Mouse (Mus musculus): Measurements from ENCODE around the gene Serp2. TPM values are rescaled to one million over a fixed set of nuclear protein-coding genes. Genes with fewer than 3 reads are reported as not detected.

Gene Serp2
- polyA plus RNA-seq, 1 experiment from 2014 or later, result 7.5 TPM

DNA sequence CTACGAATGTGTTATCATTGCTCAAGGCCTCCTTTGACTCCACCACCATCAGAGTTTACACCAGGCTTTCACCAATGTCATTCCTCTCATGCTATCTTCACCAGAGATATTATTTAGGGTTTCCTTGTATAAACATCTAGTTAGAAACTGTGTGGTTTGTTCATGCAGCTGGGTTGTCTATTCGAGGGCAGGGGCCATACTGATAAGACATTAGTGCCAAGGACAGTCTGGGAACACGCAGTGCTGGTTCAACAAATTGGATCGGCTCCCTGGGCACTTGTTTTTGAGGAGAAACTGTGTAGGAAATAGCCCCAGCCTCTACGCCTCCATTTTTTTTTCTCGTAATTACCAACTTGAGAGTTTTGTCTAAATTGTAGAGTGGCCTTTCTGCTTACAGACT is 35.4 kb upstream of the Serp2 start:
- 0 out of 2 replicates have a peak, but pooled peaks cover 7% of the 10 kb centered on the region for H3K4me1 ChIP-seq (replicated peaks; ENCODE audit: control insufficient read depth, insufficient read depth, low read length)
- WGBS, result 63% methylated on average over 6 of the region's 6 CpGs
- H3K4me3 ChIP-seq (ENCODE audit: low read depth, low read length), result no peak overlapping the region
- no peak overlapping the region for H3K9ac ChIP-seq (ENCODE audit: low read depth, low read length)
- no peak for TF ChIP-seq CTCF (IDR thresholded peaks at IDR 0.05; ENCODE audit: low read depth)
- no peak overlapping the region for H3K27ac ChIP-seq (ENCODE audit: low read depth, low read length)
- no peaks in the 10 kb centered on the region for H3K36me3 ChIP-seq (ENCODE audit: control insufficient read depth, insufficient read depth)
- ATAC-seq, result no peak
- H3K27me3 ChIP-seq (replicated peaks; ENCODE audit: control insufficient read depth, insufficient read depth, low read length), result no peaks in the 10 kb centered on the region
- H3K4me2 ChIP-seq (replicated peaks; ENCODE audit: low read depth), result no peak overlapping the region
- H3K9me3 ChIP-seq (ENCODE audit: control insufficient read depth), result no peaks in the 10 kb centered on the region

DNA sequence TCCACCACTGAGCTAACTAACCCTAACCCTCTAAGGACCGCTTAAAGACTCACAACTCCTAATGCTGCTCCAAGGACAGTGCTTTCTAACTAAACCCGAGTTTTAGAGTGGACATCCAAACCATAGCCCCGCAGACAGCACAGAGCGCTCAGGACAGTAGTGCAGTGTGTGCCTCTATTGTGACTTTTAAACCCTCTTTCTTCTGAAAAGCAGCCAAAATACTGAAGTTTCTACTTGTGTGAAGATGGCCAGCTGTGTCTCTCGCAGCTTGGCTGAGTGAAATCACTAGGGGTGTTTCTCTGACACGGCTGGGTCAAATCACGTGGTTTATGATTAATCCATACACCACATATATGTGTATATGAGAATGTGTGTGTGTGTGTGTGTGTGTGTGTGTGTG is 33.4 kb upstream of the Serp2 start:
- H3K4me2 ChIP-seq (replicated peaks; ENCODE audit: low read depth), result no peak overlapping the region
- H3K27me3 ChIP-seq (replicated peaks; ENCODE audit: control insufficient read depth, insufficient read depth, low read length), result no peaks in the 10 kb centered on the region
- no peak for TF ChIP-seq CTCF (IDR thresholded peaks at IDR 0.05; ENCODE audit: low read depth)
- no peaks in the 10 kb centered on the region for H3K9me3 ChIP-seq (ENCODE audit: control insufficient read depth)
- 0 out of 2 replicates have a peak, but pooled peaks cover 7% of the 10 kb centered on the region for H3K4me1 ChIP-seq (replicated peaks; ENCODE audit: control insufficient read depth, insufficient read depth, low read length)
- no peak overlapping the region for H3K4me3 ChIP-seq (ENCODE audit: low read depth, low read length)
- H3K9ac ChIP-seq (ENCODE audit: low read depth, low read length), result no peak overlapping the region
- no peak overlapping the region for H3K27ac ChIP-seq (ENCODE audit: low read depth, low read length)
- WGBS, result 63% methylated on average over 7 of the region's 7 CpGs
- no peak for ATAC-seq
- no peaks in the 10 kb centered on the region for H3K36me3 ChIP-seq (ENCODE audit: control insufficient read depth, insufficient read depth)

DNA sequence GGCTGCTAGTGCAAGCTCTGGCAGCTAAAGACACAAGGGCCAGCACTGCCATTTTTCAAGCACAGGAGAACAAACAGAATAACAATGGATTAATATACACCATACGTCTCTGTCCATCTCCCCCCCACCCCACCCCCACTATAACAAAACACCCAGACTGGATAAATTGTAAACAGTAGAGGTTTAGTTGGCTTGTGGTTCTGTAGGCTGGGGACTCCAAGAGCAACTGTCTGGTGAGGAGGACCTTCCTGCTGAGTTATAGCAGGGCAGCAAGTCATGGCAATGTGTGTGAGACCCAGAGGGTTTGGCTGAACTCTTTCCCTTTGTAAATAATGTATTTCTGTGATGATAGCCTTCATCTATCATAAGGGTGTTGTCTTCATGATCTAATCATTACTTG is 33.0 kb upstream of the Serp2 start:
- WGBS, result 65% methylated on average over 1 of the region's 1 CpGs
- Histone ChIP-seq H3K9ac (ENCODE audit: low read depth, low read length) (no peak overlapping the region), H3K9me3 (ENCODE audit: control insufficient read depth) (no peaks in the 10 kb centered on the region), H3K36me3 (ENCODE audit: control insufficient read depth, insufficient read depth) (no peaks in the 10 kb centered on the region), H3K4me1 (replicated peaks; ENCODE audit: control insufficient read depth, insufficient read depth, low read length) (0 out of 2 replicates have a peak, but pooled peaks cover 3% of the 10 kb centered on the region), H3K27me3 (replicated peaks; ENCODE audit: control insufficient read depth, insufficient read depth, low read length) (no peaks in the 10 kb centered on the region), H3K27ac (ENCODE audit: low read depth, low read length) (no peak overlapping the region), H3K4me3 (ENCODE audit: low read depth, low read length) (no peak overlapping the region), H3K4me2 (replicated peaks; ENCODE audit: low read depth) (no peak overlapping the region)
- ATAC-seq, result no peak
- TF ChIP-seq CTCF (IDR thresholded peaks at IDR 0.05; ENCODE audit: low read depth), result no peak

DNA sequence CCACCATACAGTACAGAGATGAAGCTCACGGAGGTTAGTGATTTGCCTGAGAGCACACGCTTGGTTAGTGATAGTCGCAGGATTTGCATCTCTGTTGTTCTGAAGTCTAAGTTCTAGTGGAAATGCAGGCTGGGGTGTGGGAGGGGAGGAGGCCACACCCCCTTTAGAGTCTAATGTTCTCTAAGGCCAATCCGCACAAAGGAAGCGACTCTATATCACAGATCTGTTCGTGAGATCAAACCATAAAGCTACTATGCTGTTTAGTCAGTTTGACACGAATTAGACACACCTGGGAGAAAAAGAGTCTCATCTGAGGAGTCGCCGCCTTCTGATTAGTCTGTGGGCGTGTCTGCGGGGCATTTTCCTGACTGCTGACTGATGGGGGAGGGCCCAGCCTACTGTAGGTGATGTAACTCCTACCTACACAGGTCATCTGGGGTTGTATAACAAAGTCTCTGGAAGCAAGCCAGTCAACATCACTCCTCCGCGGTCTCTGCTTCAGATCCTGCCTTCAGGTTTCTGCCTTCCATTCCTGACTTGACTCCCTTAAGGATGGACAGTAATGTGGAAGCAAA is 29.2 kb upstream of the Serp2 start:
- H3K9me3 ChIP-seq (ENCODE audit: control insufficient read depth), result no peaks in the 10 kb centered on the region
- no peak overlapping the region for H3K4me3 ChIP-seq (ENCODE audit: low read depth, low read length)
- H3K36me3 ChIP-seq (ENCODE audit: control insufficient read depth, insufficient read depth), result no peaks in the 10 kb centered on the region
- no peak overlapping the region for H3K9ac ChIP-seq (ENCODE audit: low read depth, low read length)
- H3K4me2 ChIP-seq (replicated peaks; ENCODE audit: low read depth), result peak overlapping the region; percentile 31
- no peaks in the 10 kb centered on the region for H3K27me3 ChIP-seq (replicated peaks; ENCODE audit: control insufficient read depth, insufficient read depth, low read length)
- TF ChIP-seq CTCF (IDR thresholded peaks at IDR 0.05; ENCODE audit: low read depth), result no peak
- WGBS, result 35% methylated on average over 13 of the region's 13 CpGs
- H3K27ac ChIP-seq (ENCODE audit: low read depth, low read length), result no peak overlapping the region
- peak; percentile 90 for ATAC-seq
- H3K4me1 ChIP-seq (replicated peaks; ENCODE audit: control insufficient read depth, insufficient read depth, low read length), result no peaks in the 10 kb centered on the region

DNA sequence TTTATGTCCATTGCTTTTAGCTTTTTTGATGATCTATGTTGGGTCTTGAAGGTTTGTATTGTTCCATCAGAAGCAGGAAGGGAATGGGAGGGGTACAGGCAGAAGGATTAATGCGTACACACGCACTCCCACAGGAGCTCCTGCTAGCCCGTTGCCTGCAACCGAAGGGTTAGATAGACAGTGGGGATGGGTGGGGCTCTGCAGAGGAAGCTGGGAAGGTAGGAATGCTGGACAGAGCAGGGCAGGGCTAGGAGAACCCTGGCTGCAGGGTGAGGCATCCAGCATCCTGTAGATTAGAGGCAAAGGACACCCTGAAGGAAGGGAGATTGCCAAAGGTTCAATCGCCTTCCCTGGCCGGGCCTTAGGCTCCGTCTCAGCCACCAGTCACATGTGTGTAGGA is 27.3 kb upstream of the Serp2 start:
- no peak; the same call in 1 of the 2 replicates for ATAC-seq
- Histone ChIP-seq H3K4me1 (replicated peaks; ENCODE audit: control insufficient read depth, insufficient read depth, low read length) (no peaks in the 10 kb centered on the region), H3K36me3 (ENCODE audit: control insufficient read depth, insufficient read depth) (no peaks in the 10 kb centered on the region), H3K9ac (ENCODE audit: low read depth, low read length) (no peak overlapping the region), H3K4me2 (replicated peaks; ENCODE audit: low read depth) (no peak overlapping the region), H3K27me3 (replicated peaks; ENCODE audit: control insufficient read depth, insufficient read depth, low read length) (no peaks in the 10 kb centered on the region), H3K4me3 (ENCODE audit: low read depth, low read length) (no peak overlapping the region), H3K9me3 (ENCODE audit: control insufficient read depth) (no peaks in the 10 kb centered on the region), H3K27ac (ENCODE audit: low read depth, low read length) (no peak overlapping the region)
- no peak for TF ChIP-seq CTCF (IDR thresholded peaks at IDR 0.05; ENCODE audit: low read depth)
- 63% methylated on average over 7 of the region's 7 CpGs for WGBS

DNA sequence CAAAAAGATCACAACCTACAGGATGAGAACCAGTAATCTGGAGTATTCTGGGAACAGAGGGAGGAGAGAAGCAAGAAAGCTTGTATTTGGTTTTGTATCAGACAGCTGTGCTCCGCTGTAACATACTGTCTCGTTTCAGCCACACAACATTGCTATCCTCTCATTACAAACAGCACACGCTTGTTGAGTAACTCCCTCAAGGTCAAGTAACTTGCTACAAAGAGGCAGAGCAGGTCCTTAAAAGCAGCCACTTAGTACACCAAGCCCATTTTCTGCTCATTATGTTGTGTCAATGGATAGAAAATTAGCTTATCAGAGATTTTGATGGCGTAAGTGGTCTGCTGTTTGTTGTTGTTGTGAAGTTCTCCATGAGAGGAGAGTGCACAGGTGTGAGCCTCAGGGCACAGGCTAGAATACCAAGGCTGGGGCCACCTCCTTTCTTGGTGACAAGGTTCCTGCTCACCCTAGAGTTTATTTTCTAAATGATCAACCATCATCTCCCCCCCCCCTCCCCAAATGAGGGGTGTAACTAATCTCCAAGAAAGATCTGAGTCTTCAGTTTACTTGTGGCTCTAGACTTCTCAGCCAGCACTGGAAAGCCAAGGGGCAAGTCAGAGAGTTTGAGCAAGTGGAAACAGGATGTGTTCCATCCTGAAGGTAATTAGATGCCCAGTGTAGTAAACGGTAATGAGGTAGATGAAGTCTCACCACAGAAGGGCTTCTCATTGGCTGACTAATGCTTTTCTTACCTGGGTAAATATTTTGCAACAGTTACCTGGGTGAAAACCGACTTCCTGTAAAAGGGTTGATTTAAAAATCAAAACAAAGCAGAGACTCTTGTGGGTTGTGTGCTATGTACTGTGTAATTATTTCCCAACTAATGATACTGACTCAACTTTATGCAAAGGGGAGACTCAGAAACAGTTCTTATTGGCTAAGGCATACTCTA is 25.6 kb upstream of the Serp2 start:
- Histone ChIP-seq H3K4me3 (ENCODE audit: low read depth, low read length) (no peak overlapping the region), H3K27me3 (replicated peaks; ENCODE audit: control insufficient read depth, insufficient read depth, low read length) (no peaks in the 10 kb centered on the region), H3K9ac (ENCODE audit: low read depth, low read length) (no peak overlapping the region), H3K4me1 (replicated peaks; ENCODE audit: control insufficient read depth, insufficient read depth, low read length) (no peaks in the 10 kb centered on the region), H3K4me2 (replicated peaks; ENCODE audit: low read depth) (no peak overlapping the region), H3K36me3 (ENCODE audit: control insufficient read depth, insufficient read depth) (no peaks in the 10 kb centered on the region), H3K9me3 (ENCODE audit: control insufficient read depth) (no peaks in the 10 kb centered on the region), H3K27ac (ENCODE audit: low read depth, low read length) (no peak overlapping the region)
- WGBS, result 61% methylated on average over 6 of the region's 6 CpGs
- ATAC-seq, result no peak
- TF ChIP-seq CTCF (IDR thresholded peaks at IDR 0.05; ENCODE audit: low read depth), result no peak

All from intestine, postnatal 0 days (tissue).